Mouse (Mus musculus) liver, embryonic 14.5 days (tissue): ENCODE results near the gene Hnrnpa3. TPM values are rescaled to one million over a fixed set of nuclear protein-coding genes. Genes with fewer than 3 reads are reported as not detected.

Experiments used
- ATAC-seq: fragments of 200-750 bp; cut with Nextera tagmentation; 2 replicates; pipeline ENCODE4 v1.8.0; 2017; ENCODE audit warnings: moderate number of reproducible peaks, mild to moderate bottlenecking, moderate library complexity; ENCODE audit not compliant: insufficient read depth
- DNase-seq, 3 experiments: peaks; one replicate each; pipeline ENCODE4 v3.0.0-alpha.2; 2012 to 2013; ENCODE audit warnings: low read depth in 3 of 3, low spot score in 3 of 3
- H3K27ac ChIP-seq: fragments of 300-500 bp; sonication (generic); 2 replicates; pipeline ENCODE4 v1.5.1; 2014; ENCODE audit warnings: moderate library complexity, mild to moderate bottlenecking, control low read depth, inconsistent platforms
- H3K27me3 ChIP-seq: fragments of 300-500 bp; sonication (generic); 2 replicates; pipeline ENCODE4 v1.6.1; 2014; ENCODE audit warnings: mild to moderate bottlenecking, low read length, moderate library complexity; ENCODE audit not compliant: control insufficient read depth, insufficient read depth
- H3K36me3 ChIP-seq: fragments of 300-500 bp; sonication (generic); replicated peaks from 2 replicates; pipeline ENCODE4 v1.6.1; 2014; ENCODE audit warnings: low read depth; ENCODE audit not compliant: control insufficient read depth, insufficient read depth
- H3K4me1 ChIP-seq, 2 experiments: fragments of 200-500 bp in 1 of 2; fragments of 300-500 bp in 1 of 2; sonication (generic) in 1 of 2; replicated peaks; 2 replicates each; pipeline ENCODE4 v1.6.1; 2012 to 2014; ENCODE audit warnings: antibody characterized with exemption in 1 of 2, inconsistent platforms in 1 of 2, low read length in 1 of 2; ENCODE audit not compliant: control insufficient read depth in 2 of 2, insufficient read depth in 2 of 2
- H3K4me2 ChIP-seq: fragments of 300-500 bp; sonication (generic); 2 replicates; pipeline ENCODE4 v1.6.1; 2014; ENCODE audit warnings: low read depth, mild to moderate bottlenecking, control low read depth, moderate library complexity
- H3K4me3 ChIP-seq, 2 experiments: fragments of 200-500 bp in 1 of 2; fragments of 300-500 bp in 1 of 2; sonication (generic) in 1 of 2; 2 replicates each; pipeline ENCODE4 v1.5.1; 2012 to 2014; ENCODE audit warnings: low read depth in 2 of 2, low read length in 2 of 2, mild to moderate bottlenecking in 2 of 2, control low read depth in 1 of 2, inconsistent platforms in 1 of 2, moderate library complexity in 1 of 2; ENCODE audit not compliant: insufficient read depth in 1 of 2
- H3K9ac ChIP-seq: fragments of 300-500 bp; sonication (generic); replicated peaks from 2 replicates; pipeline ENCODE4 v1.6.1; 2014; ENCODE audit warnings: mild to moderate bottlenecking, control low read depth, moderate library complexity
- H3K9me3 ChIP-seq: fragments of 300-500 bp; sonication (generic); 2 replicates; pipeline ENCODE4 v1.6.1; 2016; ENCODE audit warnings: low read length, mixed read lengths; ENCODE audit not compliant: control insufficient read depth
- CTCF ChIP-seq: IDR thresholded peaks from 2 replicates; pipeline ENCODE4 v1.5.1; 2016; ENCODE audit warnings: antibody characterized with exemption, low read depth, control low read depth
- EP300 ChIP-seq: IDR thresholded peaks from 2 replicates; pipeline ENCODE4 v1.6.1; 2016; ENCODE audit warnings: antibody characterized with exemption, low read depth
- WGBS: fragments of 180-500 bp; shearing (Covaris S2); extraction: QIAGEN DNeasy Blood & Tissue Kit; methylation state at CpG from one replicate; pipeline ENCODE4 v1.1.7; 2014; ENCODE audit not compliant: insufficient replicate concordance; 5-methylcytosine and 5-hydroxymethylcytosine counted together
- polyA plus RNA-seq, 2 experiments: library from polyadenylated mRNA; depleted of rRNA in 1 of 2; stranded (reverse) in 1 of 2; unstranded in 1 of 2; fragments of >200 nt; fragmentation: Nextera tagmentation in 1 of 2; extraction: Ambion mirVana in 1 of 2; gene quantifications; 2 replicates each; pipeline versions ENCODE4 v1.2.1 to v1.2.3; 2012 to 2014

The Hnrnpa3 gene
- polyA plus RNA-seq, 2 experiments: 85.0 to 409 TPM

GRCm38 (mm10) chr2:75702588-75702976 lies 43.5 kb downstream of the Hnrnpa3 start:
- Histone ChIP-seq H3K36me3 (peaks cover 13% of the 10 kb centered on the region), H3K9ac (peak overlapping the region; percentile 100), H3K27ac (peak overlapping the region; percentile 99), H3K9me3 (no peaks in the 10 kb centered on the region), H3K4me3 (peak overlapping the region; percentile 65 to 89), H3K27me3 (no peaks in the 10 kb centered on the region), H3K4me2 (peak overlapping the region; percentile 70), H3K4me1 (peaks cover 51 to 55% of the 10 kb centered on the region in 2 experiments)
- no peak for TF ChIP-seq EP300
- TF ChIP-seq CTCF: no peak
- DNase-seq (no peak), ATAC-seq (no peak)
- WGBS: 13% methylated on average over 5 of the region's 5 CpGs

GRCm38 (mm10) chr2:75703375-75704181 lies 44.5 kb downstream of the Hnrnpa3 start:
- Histone ChIP-seq H3K9ac (peak overlapping the region; percentile 100), H3K27me3 (no peaks in the 10 kb centered on the region), H3K4me1 (peaks cover 46 to 48% of the 10 kb centered on the region in 2 experiments), H3K9me3 (no peaks in the 10 kb centered on the region), H3K4me2 (peak overlapping the region; percentile 70), H3K36me3 (peaks cover 13% of the 10 kb centered on the region), H3K27ac (peak overlapping the region; percentile 99), H3K4me3 (peak overlapping the region; percentile 65 to 89)
- ATAC-seq (peak; percentile 50), DNase-seq (peak; percentile 75 to 81 (median 76))
- TF ChIP-seq CTCF (peak; percentile 4; the same call in 1 of the 2 replicates), EP300 (peak; percentile 64)
- WGBS: under 1% methylated on average over 62 of the region's 62 CpGs

- Histone ChIP-seq H3K9me3 (no peaks in the 10 kb centered on the region), H3K4me2 (peak within 1 kb of the TSS; percentile 70), H3K27me3 (no peaks in the 10 kb centered on the region), H3K9ac (peak within 1 kb of the TSS; percentile 100), H3K4me1 (peaks cover 40 to 46% of the 10 kb centered on the region in 2 experiments), H3K4me3 (peak within 1 kb of the TSS; percentile 65 to 89), H3K36me3 (peaks cover 13% of the 10 kb centered on the region), H3K27ac (peak within 1 kb of the TSS; percentile 99)
- DNase-seq (peak; percentile 96 to 99 (median 98)), ATAC-seq (peak; percentile 89)
- 1% methylated on average over 58 of the region's 58 CpGs for WGBS
- TF ChIP-seq CTCF: peak; percentile 73
- TF ChIP-seq EP300: peak; percentile 94
Measured at GRCm38 (mm10) chr2:75704234-75705161, 45.4 kb downstream of the Hnrnpa3 start, which contains the start of gene Nfe2l2. Gene Nfe2l2, minus strand, starts transcription at chr2:75704641.

- peak overlapping the region; percentile 74 for H3K9ac ChIP-seq
- H3K4me3 ChIP-seq: peak overlapping the region; percentile 65 to 89
- ATAC-seq (no peak), DNase-seq (no peak)
- peak overlapping the region; percentile 70 for H3K4me2 ChIP-seq
- no peak for TF ChIP-seq CTCF
- H3K27me3 ChIP-seq: no peaks in the 10 kb centered on the region
- 5% methylated on average over 19 of the region's 19 CpGs for WGBS
- peaks cover 7% of the 10 kb centered on the region for H3K36me3 ChIP-seq
- H3K4me1 ChIP-seq: peaks cover 36 to 41% of the 10 kb centered on the region in 2 experiments
- H3K9me3 ChIP-seq: no peaks in the 10 kb centered on the region
- H3K27ac ChIP-seq: peak overlapping the region; percentile 99
Measured at GRCm38 (mm10) chr2:75705162-75705752, 46.2 kb downstream of the Hnrnpa3 start.
